Mouse (Mus musculus): ENCODE data around the gene Prox1.

Gene Prox1
- long read RNA-seq, experiment 1, full-length matches to known transcripts, result 2 of 7 reads
- long read RNA-seq, experiment 1, partial matches to known transcripts, result 3 of 7 reads
- long read RNA-seq, experiment 1, other reads (novel, unspliced or antisense), result 2 of 7 reads
- long read RNA-seq, experiment 2, full-length matches to known transcripts, result 2 of 11 reads
- long read RNA-seq, experiment 2, partial matches to known transcripts, result 0 of 11 reads
- long read RNA-seq, experiment 2, other reads (novel, unspliced or antisense), result 9 of 11 reads

- intact Hi-C loops (cut with DNase I), result loop anchor here (5.0 to 10.0 kb wide), 4 partner anchors 43 to 267 kb away; no protein-coding TSS in a partner anchor
These were observed at the start of gene Prox1 for GRCm38 (mm10) chr1:190169911-190170818. Gene Prox1, minus strand, starts transcription at chr1:190170714.

- intact Hi-C loops (cut with DNase I), result no loop called here
These were observed 46.1 kb upstream of the Prox1 start for GRCm38 (mm10) chr1:190216621-190217020.

- intact Hi-C loops (cut with DNase I), result no loop called here
These were observed 44.1 kb upstream of the Prox1 start for GRCm38 (mm10) chr1:190214626-190215025.

GRCm38 (mm10) chr1:190213175-190213574 is 42.7 kb upstream of the Prox1 start:
- intact Hi-C loops (cut with DNase I), result no loop called here

- intact Hi-C loops (cut with DNase I), result no loop called here
These were observed 36.7 kb upstream of the Prox1 start for GRCm38 (mm10) chr1:190207246-190207645.

GRCm38 (mm10) chr1:190205691-190206090 is 35.2 kb upstream of the Prox1 start:
- intact Hi-C loops (cut with DNase I), result no loop called here

- intact Hi-C loops (cut with DNase I), result no loop called here
These were observed 34.0 kb upstream of the Prox1 start for GRCm38 (mm10) chr1:190204378-190205070.

- intact Hi-C loops (cut with DNase I), result no loop called here
These were observed 31.2 kb upstream of the Prox1 start for GRCm38 (mm10) chr1:190201696-190202095.

- intact Hi-C loops (cut with DNase I), result no loop called here
These were observed 30.5 kb upstream of the Prox1 start for GRCm38 (mm10) chr1:190200996-190201395.

GRCm38 (mm10) chr1:190198247-190198646 is 27.7 kb upstream of the Prox1 start:
- intact Hi-C loops (cut with DNase I), result no loop called here

- intact Hi-C loops (cut with DNase I), result no loop called here
These were observed 21.5 kb upstream of the Prox1 start for GRCm38 (mm10) chr1:190192011-190192410.

GRCm38 (mm10) chr1:190190231-190190965 is 19.9 kb upstream of the Prox1 start:
- intact Hi-C loops (cut with DNase I), result no loop called here

- intact Hi-C loops (cut with DNase I), result no loop called here
These were observed 18.6 kb upstream of the Prox1 start for GRCm38 (mm10) chr1:190189125-190189524.

GRCm38 (mm10) chr1:190186336-190186735 is 15.8 kb upstream of the Prox1 start:
- intact Hi-C loops (cut with DNase I), result no loop called here

GRCm38 (mm10) chr1:190185284-190185683 is 14.8 kb upstream of the Prox1 start:
- intact Hi-C loops (cut with DNase I), result no loop called here

- intact Hi-C loops (cut with DNase I), result no loop called here
These were observed 13.1 kb upstream of the Prox1 start for GRCm38 (mm10) chr1:190183574-190183973.

GRCm38 (mm10) chr1:190181765-190182164 is 11.3 kb upstream of the Prox1 start:
- intact Hi-C loops (cut with DNase I), result no loop called here

GRCm38 (mm10) chr1:190180861-190181260 is 10.3 kb upstream of the Prox1 start:
- intact Hi-C loops (cut with DNase I), result no loop called here

- intact Hi-C loops (cut with DNase I), result loop anchor here (10.0 kb wide), 1 partner anchor 88 kb away; no protein-coding TSS in a partner anchor
These were observed 6.4 kb upstream of the Prox1 start for GRCm38 (mm10) chr1:190176961-190177360.

- intact Hi-C loops (cut with DNase I), result loop anchor here (5.0 to 10.0 kb wide), 2 partner anchors 90 to 262 kb away; no protein-coding TSS in a partner anchor
These were observed 4.5 kb upstream of the Prox1 start for GRCm38 (mm10) chr1:190174671-190175661.

Data from adrenal gland (tissue).